Mouse (Mus musculus): ENCODE results near the gene Nck2. TPM values are rescaled to one million over a fixed set of nuclear protein-coding genes. Genes with fewer than 3 reads are reported as not detected.

Gene Nck2
- polyA plus RNA-seq, 1 experiment: 2.4 TPM

GRCm38 (mm10) chr1:43562002-43562666 lies 117.8 kb downstream of the Nck2 start:
- H3K36me3 ChIP-seq (ENCODE audit: control insufficient read depth): peaks cover 34% of the 10 kb centered on the region
- no peak overlapping the region for H3K4me3 ChIP-seq (replicated peaks)
- peaks cover 61% of the 10 kb centered on the region for H3K4me1 ChIP-seq (ENCODE audit: control insufficient read depth)
- TF ChIP-seq TAL1 (IDR thresholded peaks at IDR 0.05; ENCODE audit: low read length): no peak
- no peak for TF ChIP-seq GATA1 (IDR thresholded peaks at IDR 0.05; ENCODE audit: low read length)
- H3K27me3 ChIP-seq (ENCODE audit: control insufficient read depth): no peaks in the 10 kb centered on the region
- no peaks in the 10 kb centered on the region for H3K9me3 ChIP-seq (ENCODE audit: control insufficient read depth, low read length)

- Histone ChIP-seq H3K4me1 (ENCODE audit: control insufficient read depth) (peaks cover 35% of the 10 kb centered on the region), H3K27me3 (ENCODE audit: control insufficient read depth) (no peaks in the 10 kb centered on the region)
- TF ChIP-seq TAL1 (IDR thresholded peaks at IDR 0.05; ENCODE audit: low read length): no peak
Measured at GRCm38 (mm10) chr1:43565260-43565659, 120.9 kb downstream of the Nck2 start.

GRCm38 (mm10) chr1:43566677-43567377 lies 122.4 kb downstream of the Nck2 start:
- Histone ChIP-seq H3K27me3 (ENCODE audit: control insufficient read depth) (no peaks in the 10 kb centered on the region), H3K4me3 (replicated peaks) (no peak overlapping the region), H3K9me3 (ENCODE audit: control insufficient read depth, low read length) (no peaks in the 10 kb centered on the region), H3K4me1 (ENCODE audit: control insufficient read depth) (peaks cover 21% of the 10 kb centered on the region), H3K36me3 (ENCODE audit: control insufficient read depth) (peaks cover 45% of the 10 kb centered on the region)
- no peak for TF ChIP-seq TAL1 (IDR thresholded peaks at IDR 0.05; ENCODE audit: low read length)
- no peak for TF ChIP-seq GATA1 (IDR thresholded peaks at IDR 0.05; ENCODE audit: low read length)

More at GRCm38 (mm10) chr1:43565260-43565659, 120.9 kb downstream of the Nck2 start:
- peaks cover 46% of the 10 kb centered on the region for H3K36me3 ChIP-seq (ENCODE audit: control insufficient read depth)
- no peaks in the 10 kb centered on the region for H3K9me3 ChIP-seq (ENCODE audit: control insufficient read depth, low read length)
- H3K4me3 ChIP-seq (replicated peaks): no peak overlapping the region

DNA sequence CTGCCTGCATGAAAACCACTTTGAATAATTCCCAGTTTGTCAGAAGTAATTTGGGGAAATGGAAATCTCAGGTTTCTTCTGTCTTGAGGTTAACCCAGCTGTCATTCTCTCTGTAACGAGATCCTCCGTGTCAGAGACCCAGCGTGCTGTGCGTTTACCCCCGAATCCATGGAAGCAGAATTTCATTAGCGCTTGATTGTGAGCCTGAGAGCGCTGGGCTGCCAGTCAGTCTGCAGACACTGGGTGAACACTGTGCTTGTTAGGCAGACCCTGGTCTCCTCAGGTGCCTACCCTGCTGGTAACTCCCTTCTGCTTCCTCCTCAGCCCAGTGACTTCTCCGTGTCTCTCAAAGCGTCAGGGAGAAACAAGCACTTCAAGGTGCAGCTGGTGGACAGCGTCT lies 124.4 kb downstream of the Nck2 start:
- Histone ChIP-seq H3K27me3 (ENCODE audit: control insufficient read depth) (no peaks in the 10 kb centered on the region), H3K9me3 (ENCODE audit: control insufficient read depth, low read length) (no peaks in the 10 kb centered on the region), H3K36me3 (ENCODE audit: control insufficient read depth) (peaks cover 37% of the 10 kb centered on the region), H3K4me1 (ENCODE audit: control insufficient read depth) (peaks cover 16% of the 10 kb centered on the region), H3K4me3 (replicated peaks) (no peak overlapping the region)
- no peak for TF ChIP-seq TAL1 (IDR thresholded peaks at IDR 0.05; ENCODE audit: low read length)
- no peak for TF ChIP-seq GATA1 (IDR thresholded peaks at IDR 0.05; ENCODE audit: low read length)

DNA sequence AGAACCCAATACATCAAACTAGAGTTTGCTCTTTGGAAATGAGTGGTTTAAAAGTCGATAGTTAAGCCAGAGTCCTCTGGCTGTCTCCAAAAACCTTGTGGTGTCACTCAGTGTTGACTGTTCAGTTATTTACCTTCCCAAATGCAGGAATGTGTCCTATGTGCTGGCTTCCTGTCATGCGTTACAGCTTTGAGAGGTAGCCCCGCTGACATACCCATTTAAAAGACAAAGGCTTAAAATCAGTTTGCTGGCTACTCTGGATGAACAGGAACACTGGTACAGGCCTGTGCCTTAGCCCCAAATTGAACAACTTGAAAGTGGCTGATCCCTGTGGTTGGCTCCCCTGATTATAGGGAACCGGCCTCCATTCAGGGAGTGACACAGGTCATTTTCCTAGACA lies 126.7 kb downstream of the Nck2 start:
- no peaks in the 10 kb centered on the region for H3K9me3 ChIP-seq (ENCODE audit: control insufficient read depth, low read length)
- no peak overlapping the region for H3K4me3 ChIP-seq (replicated peaks)
- no peaks in the 10 kb centered on the region for H3K27me3 ChIP-seq (ENCODE audit: control insufficient read depth)
- TF ChIP-seq GATA1 (IDR thresholded peaks at IDR 0.05; ENCODE audit: low read length) (no peak), TAL1 (IDR thresholded peaks at IDR 0.05; ENCODE audit: low read length) (no peak)
- H3K36me3 ChIP-seq (ENCODE audit: control insufficient read depth): peaks cover 29% of the 10 kb centered on the region
- H3K4me1 ChIP-seq (ENCODE audit: control insufficient read depth): peaks cover 5% of the 10 kb centered on the region

DNA sequence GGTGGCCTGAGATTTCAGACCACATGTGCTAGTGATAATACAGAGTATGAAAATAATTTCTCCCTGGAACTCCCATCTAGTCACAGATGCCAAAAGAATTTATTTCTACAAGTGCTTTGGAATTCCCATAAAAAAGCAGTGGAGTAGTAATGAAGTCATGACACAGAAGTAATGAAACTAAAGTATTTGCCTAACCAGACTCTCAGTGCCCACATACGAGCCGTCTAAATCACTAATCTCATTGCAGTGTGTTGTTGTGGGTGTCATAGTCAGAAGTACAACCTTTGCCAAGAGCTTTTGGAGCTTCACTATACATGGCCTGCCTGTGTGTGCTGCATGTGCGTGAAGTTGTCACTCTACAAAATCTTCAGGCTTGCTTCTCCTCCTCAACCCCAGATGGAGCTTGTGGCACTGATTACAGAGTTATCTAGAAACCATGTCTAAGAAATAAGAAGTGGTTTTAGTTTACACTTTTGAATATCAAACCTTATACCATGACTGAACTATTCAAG lies 130.5 kb downstream of the Nck2 start:
- Histone ChIP-seq H3K9me3 (ENCODE audit: control insufficient read depth, low read length) (no peaks in the 10 kb centered on the region), H3K4me1 (ENCODE audit: control insufficient read depth) (no peaks in the 10 kb centered on the region), H3K36me3 (ENCODE audit: control insufficient read depth) (peaks cover 6% of the 10 kb centered on the region), H3K4me3 (replicated peaks) (no peak overlapping the region), H3K27me3 (ENCODE audit: control insufficient read depth) (no peaks in the 10 kb centered on the region)
- TF ChIP-seq TAL1 (IDR thresholded peaks at IDR 0.05; ENCODE audit: low read length): no peak

- H3K9me3 ChIP-seq (ENCODE audit: control insufficient read depth, low read length): no peaks in the 10 kb centered on the region
- TF ChIP-seq GATA1 (IDR thresholded peaks at IDR 0.05; ENCODE audit: low read length) (no peak), TAL1 (IDR thresholded peaks at IDR 0.05; ENCODE audit: low read length) (no peak)
- no peaks in the 10 kb centered on the region for H3K4me1 ChIP-seq (ENCODE audit: control insufficient read depth)
- no peak overlapping the region for H3K4me3 ChIP-seq (replicated peaks)
- no peaks in the 10 kb centered on the region for H3K27me3 ChIP-seq (ENCODE audit: control insufficient read depth)
- no peaks in the 10 kb centered on the region for H3K36me3 ChIP-seq (ENCODE audit: control insufficient read depth)
Measured at GRCm38 (mm10) chr1:43577371-43577770, 133.0 kb downstream of the Nck2 start.

GRCm38 (mm10) chr1:43583564-43583963 lies 139.2 kb downstream of the Nck2 start:
- TF ChIP-seq TAL1 (IDR thresholded peaks at IDR 0.05; ENCODE audit: low read length): no peak
- no peak for TF ChIP-seq GATA1 (IDR thresholded peaks at IDR 0.05; ENCODE audit: low read length)
- H3K4me1 ChIP-seq (ENCODE audit: control insufficient read depth): no peaks in the 10 kb centered on the region
- no peaks in the 10 kb centered on the region for H3K36me3 ChIP-seq (ENCODE audit: control insufficient read depth)
- no peak overlapping the region for H3K4me3 ChIP-seq (replicated peaks)
- no peaks in the 10 kb centered on the region for H3K9me3 ChIP-seq (ENCODE audit: control insufficient read depth, low read length)
- no peaks in the 10 kb centered on the region for H3K27me3 ChIP-seq (ENCODE audit: control insufficient read depth)

- H3K4me3 ChIP-seq (replicated peaks): no peak overlapping the region
- no peaks in the 10 kb centered on the region for H3K4me1 ChIP-seq (ENCODE audit: control insufficient read depth)
- TF ChIP-seq GATA1 (IDR thresholded peaks at IDR 0.05; ENCODE audit: low read length) (no peak), TAL1 (IDR thresholded peaks at IDR 0.05; ENCODE audit: low read length) (no peak)
- H3K27me3 ChIP-seq (ENCODE audit: control insufficient read depth): no peaks in the 10 kb centered on the region
- no peaks in the 10 kb centered on the region for H3K9me3 ChIP-seq (ENCODE audit: control insufficient read depth, low read length)
- H3K36me3 ChIP-seq (ENCODE audit: control insufficient read depth): no peaks in the 10 kb centered on the region
Measured at GRCm38 (mm10) chr1:43589001-43589400, 144.6 kb downstream of the Nck2 start.
